Mouse (Mus musculus): ENCODE measurements around the gene Coch.
"Not testable (repeated sequence)": the region's sequence is repeated elsewhere in the genome, so short reads cannot be mapped to it uniquely, and the experiment has no call there.

Gene Coch

GRCm38 (mm10) chr12:51593229-51594029 is at the start of gene Coch:
Gene Coch, plus strand, starts transcription at chr12:51593341.
- no peak for DNase-seq (ENCODE audit: low spot score in 2 of 2)

- DNase-seq (ENCODE audit: low spot score in 2 of 2), result no peak
These were observed 49.7 kb upstream of the Coch start for GRCm38 (mm10) chr12:51543402-51543960.

- DNase-seq (ENCODE audit: low spot score in 2 of 2), result no peak
These were observed 38.1 kb upstream of the Coch start for GRCm38 (mm10) chr12:51555041-51555440.

- no peak for DNase-seq (ENCODE audit: low spot score in 2 of 2)
These were observed 31.7 kb upstream of the Coch start for GRCm38 (mm10) chr12:51561416-51561815.

- DNase-seq (ENCODE audit: low spot score in 2 of 2), result no peak
These were observed 25.9 kb upstream of the Coch start for GRCm38 (mm10) chr12:51567225-51567624.

GRCm38 (mm10) chr12:51569472-51569871 is 23.7 kb upstream of the Coch start:
- no peak for DNase-seq (ENCODE audit: low spot score in 2 of 2)

GRCm38 (mm10) chr12:51569944-51570343 is 23.2 kb upstream of the Coch start:
- DNase-seq (ENCODE audit: low spot score in 2 of 2), result no peak

- no peak for DNase-seq (ENCODE audit: low spot score in 2 of 2)
These were observed 20.5 kb upstream of the Coch start for GRCm38 (mm10) chr12:51572651-51573050.

GRCm38 (mm10) chr12:51577816-51578215 is 15.3 kb upstream of the Coch start:
- not testable (repeated sequence) for DNase-seq (ENCODE audit: low spot score in 2 of 2)

GRCm38 (mm10) chr12:51589263-51589662 is 3.9 kb upstream of the Coch start:
- no peak for DNase-seq (ENCODE audit: low spot score in 2 of 2)

GRCm38 (mm10) chr12:51591921-51592320 is 1.2 kb upstream of the Coch start:
- no peak for DNase-seq (ENCODE audit: low spot score in 2 of 2)

GRCm38 (mm10) chr12:51592888-51593228 is 283 bp upstream of the Coch start:
- no peak for DNase-seq (ENCODE audit: low spot score in 2 of 2)

GRCm38 (mm10) chr12:51594030-51594470 is 909 bp downstream of the Coch start:
- no peak for DNase-seq (ENCODE audit: low spot score in 2 of 2)

- no peak for DNase-seq (ENCODE audit: low spot score in 2 of 2)
These were observed 10.2 kb downstream of the Coch start for GRCm38 (mm10) chr12:51603306-51603705.

GRCm38 (mm10) chr12:51606138-51606537 is 13.0 kb downstream of the Coch start:
- DNase-seq (ENCODE audit: low spot score in 2 of 2), result no peak

- no peak for DNase-seq (ENCODE audit: low spot score in 2 of 2)
These were observed 19.2 kb downstream of the Coch start for GRCm38 (mm10) chr12:51612361-51612760.

GRCm38 (mm10) chr12:51620572-51620971 is 27.4 kb downstream of the Coch start:
- no peak for DNase-seq (ENCODE audit: low spot score in 2 of 2)

- DNase-seq (ENCODE audit: low spot score in 2 of 2), result no peak
These were observed 28.0 kb downstream of the Coch start for GRCm38 (mm10) chr12:51621161-51621560.

- DNase-seq (ENCODE audit: low spot score in 2 of 2), result no peak
These were observed 29.7 kb downstream of the Coch start for GRCm38 (mm10) chr12:51622670-51623365.

- DNase-seq (ENCODE audit: low spot score in 2 of 2), result no peak
These were observed 30.2 kb downstream of the Coch start for GRCm38 (mm10) chr12:51623366-51623694.

- no peak for DNase-seq (ENCODE audit: low spot score in 2 of 2)
These were observed 40.3 kb downstream of the Coch start for GRCm38 (mm10) chr12:51633481-51633880.

GRCm38 (mm10) chr12:51636260-51636659 is 43.1 kb downstream of the Coch start:
- DNase-seq (ENCODE audit: low spot score in 2 of 2), result no peak

Measured in heart, adult 9 months (tissue).